Comparison of ENCODE assay signal across 26 mouse cellular contexts in the genomic region with DNA sequence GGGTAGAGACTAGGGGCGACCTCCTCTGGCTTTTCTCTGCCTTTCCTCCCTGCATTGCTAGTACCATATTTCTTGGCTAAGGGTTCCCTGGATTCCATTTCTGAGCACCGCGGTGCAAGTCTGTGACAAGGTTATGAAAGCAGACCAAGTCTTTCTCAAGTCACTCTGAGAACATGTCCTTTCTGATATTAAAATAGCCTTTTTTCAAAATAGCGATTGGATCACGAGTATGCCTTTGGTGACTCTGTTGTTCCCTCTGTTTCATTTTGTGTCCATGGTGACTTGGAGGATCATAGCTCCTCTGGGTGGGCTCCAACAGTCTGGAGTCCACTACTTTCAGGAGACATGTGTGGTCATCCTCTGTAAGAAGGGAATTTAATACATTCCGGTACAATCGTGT.
A peak's percentile ranks its signal among the peaks of the same experiment; 100 is the strongest.
DNase-seq lines count a peak whose midpoint lies in the region; ATAC-seq and TF ChIP-seq lines count a peak whose summit lies in the region.
"Had no signal": no experiment of that assay in that cellular context is flagged by ENCODE, and none has a peak within 500 bp of the region (broad histone marks: within the 10 kb centered on the region; RNA-seq: fewer than 3 reads in every experiment).

No protein-coding gene starts in this region.

- WGBS in kidney, adult 2 months: 86% methylated on average over 7 of the region's 7 CpGs
- 87% methylated on average over 7 of the region's 7 CpGs for WGBS in kidney, embryonic 16.5 days

- H3K27ac ChIP-seq in kidney, adult 2 months (ENCODE audit: insufficient read depth, low read depth, low read length): no peak overlapping the region
- H3K27ac ChIP-seq in kidney, embryonic 16.5 days (ENCODE audit: low read length): no peak overlapping the region
- H3K27ac ChIP-seq: embryonic facial prominence, embryonic 12.5 days; embryonic facial prominence, embryonic 15.5 days; forebrain, embryonic 15.5 days; heart, adult 2 months; heart, embryonic 10.5 days; heart, embryonic 13.5 days; hindbrain, embryonic 14.5 days; hindbrain, postnatal 0 days had no signal

- no peak overlapping the region for H3K9ac ChIP-seq in kidney, embryonic 16.5 days (replicated peaks; ENCODE audit: low read length)
- H3K9ac ChIP-seq: embryonic facial prominence, embryonic 12.5 days; embryonic facial prominence, embryonic 15.5 days; forebrain, embryonic 15.5 days; heart, embryonic 13.5 days had no signal

- H3K4me2 ChIP-seq in kidney, embryonic 16.5 days (replicated peaks; ENCODE audit: low read depth, low read length): no peak overlapping the region
- H3K4me2 ChIP-seq: embryonic facial prominence, embryonic 12.5 days; embryonic facial prominence, embryonic 15.5 days; forebrain, embryonic 15.5 days; heart, embryonic 13.5 days; hindbrain, embryonic 14.5 days had no signal

- no peak overlapping the region for H3K4me3 ChIP-seq in kidney, adult 2 months (ENCODE audit: insufficient read depth, low read depth, low read length)
- no peak overlapping the region for H3K4me3 ChIP-seq in kidney, embryonic 16.5 days (ENCODE audit: low read length)
- H3K4me3 ChIP-seq: embryonic facial prominence, embryonic 12.5 days; embryonic facial prominence, embryonic 15.5 days; forebrain, embryonic 15.5 days; heart, adult 2 months; heart, embryonic 10.5 days; heart, embryonic 13.5 days had no signal

- H3K27me3 ChIP-seq in kidney, adult 2 months (replicated peaks; ENCODE audit: control insufficient read depth, insufficient read depth, low read length): no peaks in the 10 kb centered on the region
- H3K27me3 ChIP-seq in kidney, embryonic 16.5 days (ENCODE audit: insufficient read depth, low read length): 0 out of 2 replicates have a peak, but pooled peaks cover 3% of the 10 kb centered on the region
- H3K27me3 ChIP-seq: embryonic facial prominence, embryonic 15.5 days; forebrain, embryonic 15.5 days had no signal

- peaks cover 9% of the 10 kb centered on the region; the same call in 1 of the 2 replicates for H3K4me1 ChIP-seq in kidney, adult 2 months (ENCODE audit: control insufficient read depth, insufficient read depth, low read length)
- peaks cover 8% of the 10 kb centered on the region for H3K4me1 ChIP-seq in kidney, embryonic 16.5 days (ENCODE audit: insufficient read depth, low read length)

- TF ChIP-seq CTCF in kidney, adult 2 months (conservative IDR thresholded peaks at IDR 0.05; ENCODE audit: insufficient read depth, insufficient read length, low read depth, low read length): no peak

- no peak for ATAC-seq in kidney, embryonic 16.5 days (ENCODE audit: low FRiP score, low TSS enrichment)
- ATAC-seq: activated CD4-positive, CD25-positive, alpha-beta regulatory T cell, adult 4 months; CD4-positive, CD25-positive, alpha-beta regulatory T cell, adult 4 months; forebrain, embryonic 15.5 days; hindbrain, postnatal 0 days; inflammation-experienced regulatory T-cells, adult 6 months had no signal

- H3K9me3 ChIP-seq in kidney, embryonic 16.5 days (ENCODE audit: low read length): no peaks in the 10 kb centered on the region
- H3K9me3 ChIP-seq: embryonic facial prominence, embryonic 12.5 days; embryonic facial prominence, embryonic 15.5 days; forebrain, embryonic 15.5 days; heart, embryonic 10.5 days; heart, embryonic 13.5 days had no signal

- peak; percentile 11 for DNase-seq in kidney, adult 2 months
- peak; percentile 59 for DNase-seq in lung, postnatal 36 days
- DNase-seq in lung, postnatal 4 days: no peak
- DNase-seq in skeletal muscle tissue, adult 2 months (ENCODE audit: low read depth, low spot score): peak; percentile 31
- DNase-seq in MN1 (ENCODE audit: low spot score): no peak
- DNase-seq: adrenal gland, postnatal 10 days; adrenal gland, postnatal 36 days; cerebellum, adult 11 months; cerebellum, adult 2 months; cerebellum, adult 9-11 months; cerebellum, postnatal 25 days; gastrocnemius, postnatal 36 days; heart, adult 2 months; heart, postnatal 14 days; heart, postnatal 4 days had no signal

- no peaks in the 10 kb centered on the region for H3K36me3 ChIP-seq in kidney, adult 2 months (ENCODE audit: control insufficient read depth, insufficient read depth, low read length)
- H3K36me3 ChIP-seq in kidney, embryonic 16.5 days (ENCODE audit: insufficient read depth, low read length): no peaks in the 10 kb centered on the region
- H3K36me3 ChIP-seq: embryonic facial prominence, embryonic 12.5 days; embryonic facial prominence, embryonic 15.5 days; forebrain, embryonic 15.5 days; heart, embryonic 10.5 days; heart, embryonic 13.5 days had no signal

- TF ChIP-seq POLR2A in kidney, adult 2 months (IDR thresholded peaks at IDR 0.05; ENCODE audit: low read depth, low read length): no peak

Comparison
In these comparisons a context has a peak if more than half of its experiments do, and no peak if none do; other contexts are left out.
1. DNase-seq: peak in kidney, adult 2 months (single experiment), lung, postnatal 36 days (single experiment) and skeletal muscle tissue, adult 2 months (single experiment); none in lung, postnatal 4 days (0 of 2) and MN1 (single experiment).